Mouse (Mus musculus): ENCODE measurements around the gene Celf5. TPM values are rescaled to one million over a fixed set of nuclear protein-coding genes. Genes with fewer than 3 reads are reported as not detected.

Gene Celf5
- polyA plus RNA-seq, 1 experiment from 2014 or later = 76.1 TPM

- WGBS = 80% methylated on average over 4 of the region's 4 CpGs
- H3K27ac ChIP-seq (replicated peaks) = no peak overlapping the region
- H3K9ac ChIP-seq (replicated peaks) = no peak overlapping the region
- H3K27me3 ChIP-seq = no peaks in the 10 kb centered on the region
- no peaks in the 10 kb centered on the region; the same call in 1 of the 2 replicates for H3K36me3 ChIP-seq
- H3K9me3 ChIP-seq = no peaks in the 10 kb centered on the region
- no peak for ATAC-seq (replicated peaks)
- peaks cover 53% of the 10 kb centered on the region for H3K4me1 ChIP-seq
- H3K4me3 ChIP-seq = no peak overlapping the region
- H3K4me2 ChIP-seq (replicated peaks) = no peak overlapping the region
These were observed 61.3 kb downstream of the Celf5 start for GRCm38 (mm10) chr10:81421041-81421796.

- H3K27me3 ChIP-seq = no peaks in the 10 kb centered on the region
- WGBS = 87% methylated on average over 40 of the region's 40 CpGs
- H3K4me1 ChIP-seq = peaks cover 46% of the 10 kb centered on the region
- H3K27ac ChIP-seq (replicated peaks) = no peak overlapping the region
- H3K36me3 ChIP-seq = no peaks in the 10 kb centered on the region; the same call in 1 of the 2 replicates
- no peak overlapping the region for H3K9ac ChIP-seq (replicated peaks)
- H3K4me2 ChIP-seq (replicated peaks) = no peak overlapping the region
- no peaks in the 10 kb centered on the region for H3K9me3 ChIP-seq
- no peak for ATAC-seq (replicated peaks)
- no peak overlapping the region for H3K4me3 ChIP-seq
These were observed 62.2 kb downstream of the Celf5 start for GRCm38 (mm10) chr10:81420191-81420767.

- H3K4me2 ChIP-seq (replicated peaks) = no peak overlapping the region
- no peak overlapping the region for H3K9ac ChIP-seq (replicated peaks)
- no peak overlapping the region for H3K4me3 ChIP-seq
- H3K36me3 ChIP-seq = no peaks in the 10 kb centered on the region; the same call in 1 of the 2 replicates
- H3K27me3 ChIP-seq = no peaks in the 10 kb centered on the region
- peaks cover 46% of the 10 kb centered on the region for H3K4me1 ChIP-seq
- no peak for ATAC-seq (replicated peaks)
- no peaks in the 10 kb centered on the region for H3K9me3 ChIP-seq
- peak overlapping the region; percentile 35 for H3K27ac ChIP-seq (replicated peaks)
- 95% methylated on average over 10 of the region's 10 CpGs for WGBS
These were observed 63.2 kb downstream of the Celf5 start for GRCm38 (mm10) chr10:81419111-81419928.

- Histone ChIP-seq H3K9me3 (no peaks in the 10 kb centered on the region), H3K27me3 (no peaks in the 10 kb centered on the region), H3K4me3 (no peak overlapping the region), H3K9ac (replicated peaks) (no peak overlapping the region), H3K4me2 (replicated peaks) (no peak overlapping the region), H3K4me1 (peaks cover 47% of the 10 kb centered on the region), H3K27ac (replicated peaks) (peak overlapping the region; percentile 89), H3K36me3 (no peaks in the 10 kb centered on the region; the same call in 1 of the 2 replicates)
- 45% methylated on average over 11 of the region's 11 CpGs for WGBS
- no peak for ATAC-seq (replicated peaks)
These were observed 64.1 kb downstream of the Celf5 start for GRCm38 (mm10) chr10:81418216-81419070.

GRCm38 (mm10) chr10:81417227-81418215 is 65.0 kb downstream of the Celf5 start:
- no peaks in the 10 kb centered on the region for H3K27me3 ChIP-seq
- peaks cover 52% of the 10 kb centered on the region for H3K4me1 ChIP-seq
- H3K9me3 ChIP-seq = no peaks in the 10 kb centered on the region
- peak overlapping the region; percentile 31 for H3K4me3 ChIP-seq
- ATAC-seq (replicated peaks) = no peak; the same call in 1 of the 2 replicates
- H3K4me2 ChIP-seq (replicated peaks) = peak overlapping the region; percentile 45
- peak overlapping the region; percentile 89 for H3K27ac ChIP-seq (replicated peaks)
- WGBS = 42% methylated on average over 12 of the region's 12 CpGs
- H3K9ac ChIP-seq (replicated peaks) = peak overlapping the region; percentile 21; the same call in 1 of the 2 replicates
- no peaks in the 10 kb centered on the region; the same call in 1 of the 2 replicates for H3K36me3 ChIP-seq

GRCm38 (mm10) chr10:81416581-81417226 is 65.8 kb downstream of the Celf5 start:
- H3K4me1 ChIP-seq = peaks cover 60% of the 10 kb centered on the region
- peak overlapping the region; percentile 21 for H3K9ac ChIP-seq (replicated peaks)

GRCm38 (mm10) chr10:81415549-81416310 is 66.8 kb downstream of the Celf5 start:
- H3K27me3 ChIP-seq = no peaks in the 10 kb centered on the region
- H3K27ac ChIP-seq (replicated peaks) = peak overlapping the region; percentile 89
- H3K9me3 ChIP-seq = no peaks in the 10 kb centered on the region
- H3K4me2 ChIP-seq (replicated peaks) = no peak overlapping the region
- 65% methylated on average over 17 of the region's 17 CpGs for WGBS
- no peak overlapping the region for H3K9ac ChIP-seq (replicated peaks)
- H3K4me3 ChIP-seq = no peak overlapping the region
- no peak for ATAC-seq (replicated peaks)
- H3K36me3 ChIP-seq = no peaks in the 10 kb centered on the region; the same call in 1 of the 2 replicates
- H3K4me1 ChIP-seq = peaks cover 70% of the 10 kb centered on the region

More at GRCm38 (mm10) chr10:81416581-81417226, 65.8 kb downstream of the Celf5 start:
- peak overlapping the region; percentile 45 for H3K4me2 ChIP-seq (replicated peaks)
- no peaks in the 10 kb centered on the region for H3K9me3 ChIP-seq
- peak; percentile 85 for ATAC-seq (replicated peaks)
- peak overlapping the region; percentile 89 for H3K27ac ChIP-seq (replicated peaks)
- H3K4me3 ChIP-seq = peak overlapping the region; percentile 31
- 2% methylated on average over 18 of the region's 26 CpGs for WGBS
- H3K27me3 ChIP-seq = no peaks in the 10 kb centered on the region
- H3K36me3 ChIP-seq = no peaks in the 10 kb centered on the region; the same call in 1 of the 2 replicates

- H3K27ac ChIP-seq (replicated peaks) = no peak overlapping the region
- no peak overlapping the region for H3K4me2 ChIP-seq (replicated peaks)
- no peak for ATAC-seq (replicated peaks)
- peaks cover 73% of the 10 kb centered on the region for H3K4me1 ChIP-seq
- no peaks in the 10 kb centered on the region for H3K9me3 ChIP-seq
- H3K36me3 ChIP-seq = no peaks in the 10 kb centered on the region; the same call in 1 of the 2 replicates
- WGBS = 70% methylated on average over 5 of the region's 5 CpGs
- no peaks in the 10 kb centered on the region for H3K27me3 ChIP-seq
- H3K4me3 ChIP-seq = no peak overlapping the region
- H3K9ac ChIP-seq (replicated peaks) = no peak overlapping the region
These were observed 67.4 kb downstream of the Celf5 start for GRCm38 (mm10) chr10:81415146-81415545.

GRCm38 (mm10) chr10:81414682-81415081 is 67.8 kb downstream of the Celf5 start:
- H3K27ac ChIP-seq (replicated peaks) = no peak overlapping the region
- H3K4me1 ChIP-seq = peaks cover 73% of the 10 kb centered on the region
- no peak overlapping the region for H3K4me3 ChIP-seq
- no peaks in the 10 kb centered on the region for H3K27me3 ChIP-seq
- no peaks in the 10 kb centered on the region for H3K9me3 ChIP-seq
- H3K9ac ChIP-seq (replicated peaks) = no peak overlapping the region
- no peak overlapping the region for H3K4me2 ChIP-seq (replicated peaks)
- H3K36me3 ChIP-seq = no peaks in the 10 kb centered on the region; the same call in 1 of the 2 replicates
- no peak for ATAC-seq (replicated peaks)

All from forebrain, embryonic 15.5 days (tissue).